Comparison of ENCODE assay signal across 27 mouse cellular contexts in the genomic region with DNA sequence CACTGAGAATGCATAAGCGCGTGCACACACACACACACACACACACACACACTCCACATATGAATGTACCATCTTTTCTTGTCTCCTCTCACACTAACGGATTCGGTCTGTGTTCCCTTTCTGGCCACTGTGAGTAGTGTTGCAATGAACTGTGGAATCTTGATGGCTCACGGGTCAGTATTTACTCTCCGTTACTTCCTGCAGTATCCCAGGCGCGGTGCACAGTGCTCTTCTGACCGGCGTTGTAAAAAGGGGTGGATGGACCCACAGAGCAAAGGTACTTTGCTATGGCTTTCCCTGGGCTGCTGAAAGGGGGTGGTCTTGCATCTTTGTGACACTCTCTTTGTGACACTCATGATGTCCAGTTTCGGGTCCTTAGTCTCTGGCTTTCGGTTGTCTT. TPM values are rescaled to one million over a fixed set of nuclear protein-coding genes. Genes with fewer than 3 reads are reported as not detected.
DNase-seq lines count a peak whose midpoint lies in the region; ATAC-seq and TF ChIP-seq lines count a peak whose summit lies in the region.
"Had no signal": no experiment of that assay in that cellular context is flagged by ENCODE, and none has a peak within 500 bp of the region (broad histone marks: within the 10 kb centered on the region; RNA-seq: fewer than 3 reads in every experiment).

No protein-coding gene starts in this region.

- no peak overlapping the region for H3K4me3 ChIP-seq in liver, embryonic 16.5 days (ENCODE audit: low read depth, low read length)
- H3K4me3 ChIP-seq in liver, embryonic 12.5 days: no peak overlapping the region
- H3K4me3 ChIP-seq in intestine, embryonic 15.5 days (replicated peaks): no peak overlapping the region
- H3K4me3 ChIP-seq in intestine, postnatal 0 days (ENCODE audit: low read depth, low read length): no peak overlapping the region
- H3K4me3 ChIP-seq in midbrain, embryonic 10.5 days: no peak overlapping the region
- H3K4me3 ChIP-seq: embryonic facial prominence, embryonic 13.5 days; embryonic facial prominence, embryonic 15.5 days; erythroblast, embryonic 14.5 days; forebrain, embryonic 10.5 days; forebrain, embryonic 12.5 days had no signal

- no peaks in the 10 kb centered on the region for H3K36me3 ChIP-seq in liver, embryonic 16.5 days (ENCODE audit: control insufficient read depth, insufficient read depth)
- no peaks in the 10 kb centered on the region for H3K36me3 ChIP-seq in liver, embryonic 12.5 days
- no peaks in the 10 kb centered on the region for H3K36me3 ChIP-seq in intestine, embryonic 15.5 days
- H3K36me3 ChIP-seq in intestine, postnatal 0 days (ENCODE audit: control insufficient read depth, insufficient read depth): no peaks in the 10 kb centered on the region
- H3K36me3 ChIP-seq in midbrain, embryonic 10.5 days: no peaks in the 10 kb centered on the region
- H3K36me3 ChIP-seq: embryonic facial prominence, embryonic 13.5 days; embryonic facial prominence, embryonic 15.5 days; forebrain, embryonic 10.5 days; forebrain, embryonic 12.5 days; G1E had no signal

- WGBS in liver, embryonic 16.5 days (ENCODE audit: insufficient replicate concordance): 69% methylated on average over 12 of the region's 12 CpGs
- WGBS in liver, embryonic 12.5 days (ENCODE audit: insufficient replicate concordance): 80% methylated on average over 12 of the region's 12 CpGs
- 68% methylated on average over 12 of the region's 12 CpGs for WGBS in intestine, embryonic 15.5 days
- WGBS in intestine, postnatal 0 days: 54% methylated on average over 12 of the region's 12 CpGs
- WGBS in midbrain, embryonic 10.5 days: 92% methylated on average over 12 of the region's 12 CpGs

- ATAC-seq in liver, embryonic 16.5 days (ENCODE audit: low read depth): peak; percentile 51
- ATAC-seq in liver, embryonic 12.5 days: no peak
- 0 out of 2 replicates have a peak, but pooled peaks have one; percentile 46 for ATAC-seq in intestine, embryonic 15.5 days
- ATAC-seq in intestine, postnatal 0 days: no peak; the same call in 1 of the 2 replicates
- ATAC-seq: activated CD4-positive, CD25-positive, alpha-beta regulatory T cell, adult 4 months; CD4-positive, CD25-positive, alpha-beta regulatory T cell, adult 4 months; forebrain, embryonic 14.5 days; forebrain, embryonic 16.5 days; Patski had no signal

- H3K9ac ChIP-seq in liver, embryonic 16.5 days (ENCODE audit: low read depth, low read length): no peak overlapping the region
- no peak overlapping the region for H3K9ac ChIP-seq in liver, embryonic 12.5 days
- no peak overlapping the region for H3K9ac ChIP-seq in intestine, embryonic 15.5 days
- no peak overlapping the region for H3K9ac ChIP-seq in intestine, postnatal 0 days (ENCODE audit: low read depth, low read length)
- H3K9ac ChIP-seq: embryonic facial prominence, embryonic 13.5 days; embryonic facial prominence, embryonic 15.5 days; forebrain, embryonic 12.5 days had no signal

- H3K4me1 ChIP-seq in liver, embryonic 16.5 days (ENCODE audit: control insufficient read depth, low read depth, low read length): peaks cover 17% of the 10 kb centered on the region
- peaks cover 31% of the 10 kb centered on the region for H3K4me1 ChIP-seq in liver, embryonic 12.5 days
- peaks cover 11% of the 10 kb centered on the region for H3K4me1 ChIP-seq in intestine, embryonic 15.5 days (replicated peaks)
- H3K4me1 ChIP-seq in intestine, postnatal 0 days (replicated peaks; ENCODE audit: control insufficient read depth, insufficient read depth, low read length): no peaks in the 10 kb centered on the region
- peaks cover 41% of the 10 kb centered on the region for H3K4me1 ChIP-seq in midbrain, embryonic 10.5 days

- H3K27ac ChIP-seq in liver, embryonic 16.5 days (ENCODE audit: low read length): no peak overlapping the region
- no peak overlapping the region for H3K27ac ChIP-seq in liver, embryonic 12.5 days
- H3K27ac ChIP-seq in intestine, embryonic 15.5 days: no peak overlapping the region
- no peak overlapping the region for H3K27ac ChIP-seq in intestine, postnatal 0 days (ENCODE audit: low read depth, low read length)
- no peak overlapping the region for H3K27ac ChIP-seq in midbrain, embryonic 10.5 days (replicated peaks)
- H3K27ac ChIP-seq: embryonic facial prominence, embryonic 13.5 days; embryonic facial prominence, embryonic 15.5 days; forebrain, embryonic 10.5 days; forebrain, embryonic 12.5 days had no signal

- H3K4me2 ChIP-seq in liver, embryonic 16.5 days (ENCODE audit: low read depth, low read length): no peak overlapping the region
- no peak overlapping the region for H3K4me2 ChIP-seq in liver, embryonic 12.5 days
- H3K4me2 ChIP-seq in intestine, embryonic 15.5 days (replicated peaks): no peak overlapping the region
- H3K4me2 ChIP-seq in intestine, postnatal 0 days (replicated peaks; ENCODE audit: low read depth): no peak overlapping the region
- H3K4me2 ChIP-seq: embryonic facial prominence, embryonic 13.5 days; embryonic facial prominence, embryonic 15.5 days; forebrain, embryonic 12.5 days had no signal

- TF ChIP-seq CTCF in intestine, postnatal 0 days (IDR thresholded peaks at IDR 0.05; ENCODE audit: low read depth): 0 out of 2 replicates have a peak, but pooled peaks have one; percentile 2

- no peaks in the 10 kb centered on the region for H3K27me3 ChIP-seq in liver, embryonic 16.5 days (ENCODE audit: control insufficient read depth, insufficient read depth, low read depth, low read length)
- 0 out of 2 replicates have a peak, but pooled peaks cover 4% of the 10 kb centered on the region for H3K27me3 ChIP-seq in liver, embryonic 12.5 days (replicated peaks)
- H3K27me3 ChIP-seq in intestine, embryonic 15.5 days (replicated peaks): no peaks in the 10 kb centered on the region
- no peaks in the 10 kb centered on the region for H3K27me3 ChIP-seq in intestine, postnatal 0 days (replicated peaks; ENCODE audit: control insufficient read depth, insufficient read depth, low read length)
- H3K27me3 ChIP-seq in midbrain, embryonic 10.5 days (ENCODE audit: low read depth, poor library complexity, severe bottlenecking): no peaks in the 10 kb centered on the region
- H3K27me3 ChIP-seq: CH12.LX; embryonic facial prominence, embryonic 13.5 days; embryonic facial prominence, embryonic 15.5 days; Patski had no signal

- no peaks in the 10 kb centered on the region for H3K9me3 ChIP-seq in liver, embryonic 16.5 days (replicated peaks; ENCODE audit: control insufficient read depth, low read length)
- H3K9me3 ChIP-seq in liver, embryonic 12.5 days (replicated peaks): no peaks in the 10 kb centered on the region
- no peaks in the 10 kb centered on the region for H3K9me3 ChIP-seq in intestine, embryonic 15.5 days
- H3K9me3 ChIP-seq in intestine, postnatal 0 days (ENCODE audit: control insufficient read depth): no peaks in the 10 kb centered on the region
- H3K9me3 ChIP-seq in midbrain, embryonic 10.5 days (replicated peaks): no peaks in the 10 kb centered on the region
- H3K9me3 ChIP-seq: embryonic facial prominence, embryonic 13.5 days; embryonic facial prominence, embryonic 15.5 days; forebrain, embryonic 10.5 days; forebrain, embryonic 12.5 days; G1E had no signal

- DNase-seq in midbrain, embryonic 10.5 days (ENCODE audit: low spot score): no peak
- DNase-seq: adrenal gland, adult 8-10 months; adrenal gland, postnatal 14 days; adrenal gland, postnatal 36 days; B cell, adult 2 months; cerebellum, adult 11-12 months; cerebellum, adult 2 months; cerebellum, adult 9-10 months; cerebellum, postnatal 10 days; cerebellum, postnatal 25 days; embryo, embryonic 11 days had no signal

RNA-seq across cellular contexts. Expression of a gene that starts 13.1 kb away (rescaled TPM):
- polyA plus RNA-seq in liver, embryonic 16.5 days (2015; fragmentation: Nextera tagmentation; extraction: Ambion mirVana): 1.3 and 1.6 TPM in 2 replicates
- 1.1 and 1.2 TPM in 2 replicates for polyA plus RNA-seq in liver, embryonic 12.5 days (2016; fragmentation: Nextera tagmentation; extraction: Ambion mirVana)
- polyA plus RNA-seq in intestine, embryonic 15.5 days (2015; fragmentation: Nextera tagmentation; extraction: Ambion mirVana): 2.5 and 3.2 TPM in 2 replicates
- polyA plus RNA-seq in intestine, postnatal 0 days (2015; fragmentation: Nextera tagmentation; extraction: Ambion mirVana): 1.6 and 2.7 TPM in 2 replicates
- polyA plus RNA-seq in midbrain, embryonic 10.5 days (2016; fragmentation: Nextera tagmentation; extraction: Ambion mirVana): 0.63 and 1.0 TPM in 2 replicates
- polyA plus RNA-seq: erythroblast, embryonic 14.5 days had no signal

RNA-seq across cellular contexts. Expression of a gene that starts 42.5 kb away (rescaled TPM):
- 1.9 and 2.2 TPM in 2 replicates for polyA plus RNA-seq in liver, embryonic 16.5 days (2015; fragmentation: Nextera tagmentation; extraction: Ambion mirVana)
- 4.6 and 7.0 TPM in 2 replicates for polyA plus RNA-seq in liver, embryonic 12.5 days (2016; fragmentation: Nextera tagmentation; extraction: Ambion mirVana)
- 23.1 and 28.8 TPM in 2 replicates for polyA plus RNA-seq in intestine, embryonic 15.5 days (2015; fragmentation: Nextera tagmentation; extraction: Ambion mirVana)
- polyA plus RNA-seq in intestine, postnatal 0 days (2015; fragmentation: Nextera tagmentation; extraction: Ambion mirVana): 10.2 and 11.7 TPM in 2 replicates
- polyA plus RNA-seq in midbrain, embryonic 10.5 days (2016; fragmentation: Nextera tagmentation; extraction: Ambion mirVana): 51.4 and 54.1 TPM in 2 replicates
- polyA plus RNA-seq: erythroblast, embryonic 14.5 days had no signal

RNA-seq across cellular contexts. Expression of a gene that starts 50.5 kb away (rescaled TPM):
- polyA plus RNA-seq in liver, embryonic 16.5 days (2015; fragmentation: Nextera tagmentation; extraction: Ambion mirVana): 29.4 and 31.3 TPM in 2 replicates
- 25.6 and 27.1 TPM in 2 replicates for polyA plus RNA-seq in liver, embryonic 12.5 days (2016; fragmentation: Nextera tagmentation; extraction: Ambion mirVana)
- polyA plus RNA-seq in intestine, embryonic 15.5 days (2015; fragmentation: Nextera tagmentation; extraction: Ambion mirVana): 38.2 and 39.6 TPM in 2 replicates
- polyA plus RNA-seq in intestine, postnatal 0 days (2015; fragmentation: Nextera tagmentation; extraction: Ambion mirVana): 90.3 and 104 TPM in 2 replicates
- 3.5 and 9.6 TPM in 2 replicates for polyA plus RNA-seq in midbrain, embryonic 10.5 days (2016; fragmentation: Nextera tagmentation; extraction: Ambion mirVana)

Comparison
In these comparisons a context has a peak if more than half of its experiments do, and no peak if none do; other contexts are left out.
1. ATAC-seq: peak in liver, embryonic 16.5 days (single experiment) and intestine, embryonic 15.5 days (single experiment); none in liver, embryonic 12.5 days (single experiment) and intestine, postnatal 0 days (single experiment).